Mouse (Mus musculus) cortical plate, adult 2 months (tissue): Measurements from ENCODE around the gene Polr3b.

Experiments used
- CTCF ChIP-seq: fragments of 200-500 bp; IDR thresholded peaks from 2 replicates; pipeline ENCODE4 v1.5.1; 2011; ENCODE audit warnings: mild to moderate bottlenecking, control low read depth, low read length; ENCODE audit not compliant: insufficient read depth; ENCODE audit errors: extremely low read depth
- POLR2A ChIP-seq: fragments of 200-500 bp; IDR thresholded peaks from 2 replicates; pipeline ENCODE4 v1.6.1; 2011; ENCODE audit warnings: mild to moderate bottlenecking, low read length, control low read depth; ENCODE audit not compliant: insufficient read depth; ENCODE audit errors: extremely low read depth

- no peak for TF ChIP-seq POLR2A
- no peak for TF ChIP-seq CTCF
These were observed 43.4 kb upstream of the Polr3b start for GRCm38 (mm10) chr10:84578738-84579137.
